Mouse (Mus musculus): Measurements from ENCODE around the gene Zfand2b.
A peak's percentile ranks its signal among the peaks of the same experiment; 100 is the strongest.

The Zfand2b gene

DNA sequence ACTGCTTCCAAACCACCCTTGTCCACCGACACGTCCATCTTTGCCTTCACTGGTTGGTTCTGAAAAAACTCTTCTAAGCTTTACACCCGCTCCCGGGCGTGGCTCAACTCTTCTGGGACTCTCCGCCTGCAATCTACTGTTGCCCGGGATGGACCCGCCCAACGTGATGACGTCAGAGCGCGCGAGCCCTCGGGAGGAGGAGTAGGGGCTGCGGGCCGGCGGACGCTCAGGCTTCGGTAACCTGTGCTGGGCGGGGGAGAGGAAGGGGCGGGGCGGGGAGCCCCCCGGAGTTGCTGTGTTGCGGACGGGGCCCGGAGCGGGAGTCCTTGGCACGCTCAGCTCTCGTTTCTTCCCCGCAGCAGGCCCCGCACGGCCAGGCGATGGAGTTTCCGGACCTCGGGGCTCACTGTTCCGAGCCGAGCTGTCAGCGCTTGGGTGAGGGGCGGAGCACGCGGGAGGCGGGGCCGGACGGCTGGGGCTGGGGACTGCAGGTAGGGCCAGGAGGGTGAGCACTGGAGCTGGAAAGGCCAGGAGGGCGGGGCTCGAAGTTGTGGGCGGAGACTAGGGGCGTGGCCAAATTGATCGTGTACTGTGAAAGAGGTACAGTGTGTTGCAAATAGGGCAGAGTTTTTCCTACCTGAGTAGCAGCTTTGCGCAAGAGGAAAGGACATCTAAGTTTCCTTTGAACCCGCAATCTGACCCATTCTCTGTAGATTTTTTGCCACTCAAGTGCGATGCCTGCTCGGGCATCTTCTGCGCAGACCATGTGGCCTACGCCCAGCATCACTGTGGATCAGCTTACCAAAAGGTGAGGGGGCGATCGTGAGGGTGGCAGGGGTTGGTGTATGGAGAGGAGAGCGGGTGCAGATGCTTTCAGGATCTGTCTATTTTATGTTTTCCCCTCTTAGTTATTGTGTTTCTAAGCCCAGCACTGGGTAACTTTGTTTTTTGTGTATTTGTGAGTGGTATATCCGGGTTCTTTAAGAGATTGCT is at the start of gene Zfand2b:
Gene Zfand2b (plus strand): TSS at position 175 of the 993 bp plus-strand sequence.
- peak; percentile 98 for DNase-seq (ENCODE audit: low read depth, low spot score)

DNA sequence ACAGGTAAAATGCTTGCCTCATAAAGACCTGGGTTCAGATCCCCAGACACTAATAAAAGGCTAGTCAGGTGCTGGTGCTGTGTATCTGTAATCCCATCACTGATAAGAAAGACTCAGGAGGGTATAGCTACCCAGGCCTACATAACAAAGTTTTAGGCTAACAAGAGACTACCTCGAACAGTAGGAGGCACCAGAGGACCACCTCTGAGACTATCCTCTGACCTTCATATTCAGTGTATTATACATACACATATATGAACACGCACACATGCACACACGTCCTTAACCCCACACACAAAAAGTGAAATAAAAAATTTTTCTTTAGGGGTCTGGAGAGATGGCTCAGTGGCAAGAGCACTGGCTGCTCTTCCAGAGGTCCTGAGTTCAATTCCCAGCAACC is 46.2 kb upstream of the Zfand2b start:
- peak; percentile 21 for DNase-seq (ENCODE audit: low read depth, low spot score)

DNA sequence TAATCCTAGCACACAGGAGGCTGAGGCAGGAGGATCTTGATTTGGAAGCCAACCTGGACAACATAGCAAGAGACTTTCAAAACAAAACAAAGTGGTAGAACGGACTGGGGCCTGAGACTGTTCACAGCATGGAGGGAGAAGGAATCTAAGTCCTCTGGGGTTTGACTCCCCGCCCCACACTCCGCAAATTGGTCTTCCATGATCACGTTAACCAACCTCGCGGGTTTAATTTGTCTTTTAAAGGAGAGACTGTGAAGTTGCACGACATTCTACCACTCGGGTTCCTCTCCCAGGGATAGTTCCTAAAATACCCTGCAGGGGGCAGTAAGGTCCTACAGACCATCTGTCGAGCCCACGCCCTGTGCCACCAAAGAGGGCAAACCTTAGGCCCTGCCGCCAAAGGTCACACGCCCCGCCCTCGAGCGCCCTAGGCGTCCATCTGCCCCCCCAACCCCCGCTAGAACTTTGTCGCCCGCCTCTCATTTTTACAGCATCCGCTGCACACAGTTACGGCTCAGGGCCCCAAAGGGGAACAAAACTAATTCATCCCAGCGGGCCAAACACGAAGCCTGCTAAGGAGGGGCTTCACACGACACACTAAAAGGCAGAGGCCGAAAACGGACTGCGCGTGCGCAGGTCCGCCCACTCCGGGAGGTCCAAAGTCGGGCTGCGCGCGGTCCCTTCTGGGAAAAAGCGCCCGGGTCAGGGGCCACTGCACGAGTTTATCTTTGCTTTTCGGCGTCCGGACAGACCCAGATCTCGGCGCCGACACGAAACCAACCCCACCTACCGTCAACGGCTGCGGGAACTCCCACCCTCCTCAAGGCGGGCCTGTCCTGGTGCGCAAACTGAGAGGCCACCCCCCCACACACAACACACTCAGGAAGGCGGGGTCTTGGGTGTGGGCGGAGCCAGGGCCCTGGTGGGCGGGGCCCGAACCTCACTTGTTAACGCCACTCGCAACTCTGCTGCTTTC is 43.8 kb upstream of the Zfand2b start, which contains the start of gene Nhej1:
Gene Nhej1 (minus strand): TSS at position 855 of the 976 bp plus-strand sequence.
- DNase-seq (ENCODE audit: low read depth, low spot score): peak; percentile 96

DNA sequence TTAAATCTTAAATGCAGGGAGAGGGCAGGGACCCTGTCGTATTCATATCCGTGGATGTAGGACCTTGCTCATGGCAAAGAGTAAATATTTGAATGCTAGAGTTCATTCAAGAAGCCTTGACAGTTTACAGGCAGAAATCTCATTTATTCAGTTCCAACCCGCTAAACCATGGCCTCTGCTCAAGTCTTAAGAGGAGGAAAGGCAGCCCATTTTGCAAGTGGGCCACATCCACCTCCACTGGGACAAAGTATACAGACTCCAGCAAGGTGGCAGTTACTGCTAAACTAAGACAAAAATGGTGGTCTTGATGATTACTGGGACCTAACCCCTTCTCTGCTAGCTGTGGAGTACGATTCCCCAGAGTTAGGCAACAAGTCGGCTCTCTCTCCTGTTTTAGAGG is 43.0 kb upstream of the Zfand2b start:
- DNase-seq (ENCODE audit: low read depth, low spot score): no peak

DNA sequence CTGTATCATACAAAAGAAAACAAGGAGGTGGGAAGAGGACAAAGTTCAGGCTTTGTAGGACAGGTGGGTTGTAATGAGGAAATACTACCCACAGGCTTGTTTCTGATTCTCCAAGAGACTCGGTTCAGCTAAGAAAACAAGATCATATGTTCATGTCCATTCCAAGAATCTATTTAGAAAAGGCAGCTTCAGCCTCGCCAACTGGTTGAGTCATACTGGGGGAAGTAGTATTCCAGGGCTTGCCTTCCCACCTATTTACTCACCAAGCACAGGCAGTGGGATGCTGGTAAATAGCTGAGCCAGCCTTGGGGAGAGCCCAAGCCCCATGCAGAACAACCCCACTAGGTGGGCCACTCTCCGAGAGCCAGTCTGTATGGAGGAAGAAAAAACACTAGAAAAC is 39.8 kb upstream of the Zfand2b start:
- no peak for DNase-seq (ENCODE audit: low read depth, low spot score)

DNA sequence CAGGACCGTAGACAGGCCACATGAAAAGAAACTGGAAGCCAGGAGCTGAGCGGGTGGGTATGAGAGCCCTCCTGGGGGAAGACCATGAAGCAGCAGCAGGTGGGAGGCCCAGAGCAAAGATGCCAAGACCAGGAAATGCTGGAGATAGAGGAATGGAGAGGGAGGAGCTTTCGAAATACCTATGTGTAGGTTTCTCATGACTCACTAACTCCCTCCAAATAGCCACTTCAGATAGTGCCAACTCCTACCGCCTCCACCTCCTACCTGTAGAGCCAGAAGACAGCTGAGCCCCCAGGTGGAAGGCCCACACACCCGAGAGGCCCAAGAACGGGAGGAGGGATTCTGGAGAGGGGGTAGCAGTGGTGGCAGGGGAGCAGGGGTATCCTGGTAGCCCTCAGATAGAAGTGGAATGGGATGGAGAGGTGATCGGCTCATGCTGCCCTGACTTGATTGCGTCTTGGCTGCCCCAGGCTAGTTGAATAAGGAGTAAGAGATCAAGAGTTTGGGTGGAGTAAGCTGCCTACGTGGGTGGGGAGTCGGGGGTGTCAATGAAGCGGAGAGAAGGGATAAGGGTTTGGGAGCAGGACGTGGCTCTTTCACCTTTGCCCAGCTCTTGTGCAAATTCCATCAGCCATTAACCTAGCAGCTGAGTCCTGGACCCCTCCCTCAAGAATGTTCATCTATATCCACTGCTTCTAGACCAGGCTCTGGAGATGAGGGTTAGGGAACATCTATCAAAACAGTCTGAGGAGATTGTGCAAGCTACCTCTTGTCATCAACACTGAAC is 34.8 kb upstream of the Zfand2b start, which contains the start of gene Slc23a3:
Gene Slc23a3 (minus strand): TSS at position 470 of the 787 bp plus-strand sequence.
- DNase-seq (ENCODE audit: low read depth, low spot score): no peak

DNA sequence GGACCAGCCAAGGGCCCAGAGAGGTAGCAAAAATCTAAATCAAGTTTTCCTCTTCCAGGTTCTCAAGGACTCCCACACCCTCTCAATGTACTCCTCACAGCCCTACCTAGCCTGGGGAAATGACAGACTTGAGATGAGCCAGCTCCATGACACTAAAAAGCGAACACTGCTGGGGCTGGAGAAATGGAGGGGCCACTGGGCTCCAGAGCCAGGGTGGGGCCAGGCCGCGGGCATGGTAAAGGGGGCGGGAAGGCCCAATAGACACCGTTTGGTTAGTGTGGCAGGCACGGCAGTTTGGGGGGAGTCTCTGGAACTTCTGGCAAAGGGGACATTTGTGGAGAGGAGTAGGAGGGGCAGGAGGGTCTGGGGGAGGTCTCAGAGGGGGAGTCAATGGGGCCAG is 32.2 kb upstream of the Zfand2b start:
- no peak for DNase-seq (ENCODE audit: low read depth, low spot score)

DNA sequence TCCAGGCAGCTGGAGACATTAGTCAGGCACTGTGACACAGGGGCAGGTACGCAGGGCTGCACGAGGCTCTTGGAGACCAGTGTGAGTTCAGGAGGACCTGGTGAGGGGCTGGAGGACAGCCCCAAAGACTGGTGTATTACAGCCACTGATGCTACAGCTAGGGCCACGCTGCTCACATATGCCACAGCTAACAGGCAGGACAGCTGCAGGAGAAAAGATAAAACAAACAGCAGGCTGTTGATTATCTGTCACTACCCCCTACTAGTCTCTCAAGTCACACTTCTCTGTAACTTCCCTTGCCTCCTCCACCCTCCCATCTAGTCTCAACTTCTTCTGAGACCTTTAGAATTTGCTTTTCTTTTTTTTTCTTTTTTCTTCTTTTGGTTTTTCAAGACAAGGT is 31.7 kb upstream of the Zfand2b start:
- no peak for DNase-seq (ENCODE audit: low read depth, low spot score)

DNA sequence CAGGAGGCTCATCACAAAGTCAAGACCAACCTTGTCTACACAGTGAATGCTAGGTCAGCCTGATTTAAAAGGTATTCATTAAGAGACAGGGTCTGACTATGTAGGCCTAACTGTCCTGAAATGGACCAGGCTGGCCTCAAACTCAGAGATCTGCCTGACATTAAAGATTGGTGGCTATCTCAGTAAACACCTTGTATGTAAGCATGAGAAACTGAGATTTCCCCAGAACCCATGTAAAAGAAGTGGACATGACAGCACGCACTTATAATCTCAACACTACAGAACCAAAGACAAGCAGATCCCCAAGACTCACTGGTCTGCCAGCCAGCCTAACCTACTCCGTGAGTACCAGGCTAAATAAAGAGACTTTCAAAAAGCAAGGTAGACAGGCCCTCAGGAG is 30.0 kb upstream of the Zfand2b start:
- no peak for DNase-seq (ENCODE audit: low read depth, low spot score)

DNA sequence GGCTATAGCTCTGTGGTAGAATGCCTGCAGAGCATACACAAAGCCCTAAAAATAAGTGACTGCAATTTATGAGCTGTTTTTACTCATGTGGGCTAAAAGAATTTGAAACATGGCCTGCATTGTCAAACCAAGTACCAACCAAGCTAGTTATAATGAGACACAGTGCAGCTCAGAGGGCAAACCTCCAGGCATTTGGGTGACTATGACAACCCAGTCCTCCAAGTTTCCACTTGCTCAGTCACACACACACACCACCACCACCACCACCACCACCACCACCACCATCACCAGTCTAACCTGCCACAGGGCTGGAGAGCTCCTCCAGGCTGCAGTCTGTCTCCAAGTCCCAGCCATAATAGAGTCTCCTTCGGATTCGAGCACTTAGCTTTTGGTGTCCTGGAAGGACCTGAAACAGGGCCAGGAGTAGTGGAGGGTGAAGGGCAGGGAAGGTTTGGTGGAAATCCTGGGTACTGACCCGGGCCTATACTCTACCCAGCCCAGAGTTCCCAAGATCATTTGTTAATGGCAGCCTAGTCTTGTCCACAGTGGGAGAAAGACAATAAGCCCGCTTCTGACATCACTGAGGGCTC is 27.8 kb upstream of the Zfand2b start:
- no peak for DNase-seq (ENCODE audit: low read depth, low spot score)

DNA sequence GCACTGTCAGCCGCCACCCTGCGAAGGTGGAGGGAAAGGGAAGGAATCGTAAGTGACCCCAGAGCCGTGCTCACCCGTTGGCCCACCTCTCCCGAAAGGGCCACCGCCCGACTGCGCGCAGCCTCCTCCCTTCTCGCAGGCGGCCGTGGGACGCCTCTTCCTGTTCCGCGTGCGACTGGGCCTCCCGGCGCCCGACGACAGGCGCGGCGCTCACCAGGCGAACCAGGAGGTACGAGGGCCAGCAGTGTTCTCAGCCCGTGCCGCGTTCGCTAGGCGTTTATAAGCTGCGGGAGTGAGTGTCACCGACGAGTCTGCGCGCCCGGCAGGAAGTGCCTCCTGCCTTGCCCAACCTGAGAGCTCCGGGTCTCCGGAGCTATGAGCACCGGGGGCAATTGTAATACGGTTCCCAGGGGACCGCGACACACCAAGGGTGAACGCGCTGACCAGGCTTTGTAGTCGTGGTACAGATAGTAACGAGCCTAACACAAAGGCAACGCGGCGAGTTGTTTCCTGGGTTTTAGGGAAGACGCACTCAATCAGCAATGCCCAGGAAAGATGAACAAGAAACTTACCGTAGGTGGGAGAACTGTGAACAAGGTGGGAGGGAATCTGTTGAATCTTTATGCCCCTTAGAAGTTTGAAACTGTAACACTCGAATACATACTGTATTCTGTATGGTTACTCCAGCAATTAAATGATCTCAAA is 26.8 kb upstream of the Zfand2b start:
- peak; percentile 50 for DNase-seq (ENCODE audit: low read depth, low spot score)

DNA sequence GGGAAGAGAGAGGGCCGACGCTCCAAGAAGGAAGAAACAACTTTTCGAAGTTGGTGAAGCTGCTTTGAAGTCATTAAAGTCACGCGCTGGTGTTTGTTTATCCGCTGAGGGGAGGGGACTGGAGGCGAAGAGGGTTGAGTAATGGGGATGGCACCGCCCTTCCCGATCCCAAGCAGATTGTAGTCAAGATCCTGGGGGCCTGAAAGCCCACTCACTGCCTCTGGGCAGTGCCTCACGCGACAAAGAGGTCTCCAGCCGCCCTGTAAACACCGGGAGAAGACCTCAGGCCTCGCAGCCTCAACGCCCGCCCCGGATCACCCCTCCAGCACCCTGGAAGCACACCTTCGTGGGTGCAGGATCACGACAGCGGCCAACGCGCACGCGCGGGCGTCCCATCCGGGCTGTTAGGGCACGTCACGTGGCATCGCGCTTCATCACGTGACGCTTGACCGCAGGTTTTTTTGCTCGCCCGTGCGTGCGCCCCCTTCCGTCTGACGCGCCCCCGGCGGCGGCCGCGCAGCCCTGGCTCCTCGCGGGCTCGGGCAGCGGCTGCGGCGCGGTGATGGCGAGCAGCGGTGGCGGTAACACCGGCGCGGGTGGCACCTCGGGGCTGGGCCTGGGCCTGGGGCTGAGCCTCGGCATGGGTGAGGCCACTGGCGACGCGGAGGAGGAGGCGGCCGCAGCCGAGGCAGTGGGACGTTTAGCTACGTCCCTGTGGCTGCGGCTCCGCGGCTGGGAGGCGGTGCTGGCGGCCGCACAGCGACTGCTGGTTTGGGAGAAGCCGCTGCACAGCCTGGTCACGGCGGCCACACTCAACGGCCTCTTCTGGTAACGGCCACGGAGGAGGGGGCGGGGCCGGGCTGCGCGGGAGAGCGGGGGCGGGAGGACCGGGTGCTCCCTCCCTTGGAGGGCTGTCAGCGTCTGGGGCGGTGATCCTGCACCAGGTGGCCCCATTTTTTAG is 25.9 kb upstream of the Zfand2b start, which contains the start of the genes Cnppd1 and Retreg2:
Gene Cnppd1 (minus strand): TSS at position 411 of the 961 bp plus-strand sequence.
Gene Retreg2 (plus strand): TSS at position 478 of the 961 bp plus-strand sequence.
- peak; percentile 93 for DNase-seq (ENCODE audit: low read depth, low spot score)

DNA sequence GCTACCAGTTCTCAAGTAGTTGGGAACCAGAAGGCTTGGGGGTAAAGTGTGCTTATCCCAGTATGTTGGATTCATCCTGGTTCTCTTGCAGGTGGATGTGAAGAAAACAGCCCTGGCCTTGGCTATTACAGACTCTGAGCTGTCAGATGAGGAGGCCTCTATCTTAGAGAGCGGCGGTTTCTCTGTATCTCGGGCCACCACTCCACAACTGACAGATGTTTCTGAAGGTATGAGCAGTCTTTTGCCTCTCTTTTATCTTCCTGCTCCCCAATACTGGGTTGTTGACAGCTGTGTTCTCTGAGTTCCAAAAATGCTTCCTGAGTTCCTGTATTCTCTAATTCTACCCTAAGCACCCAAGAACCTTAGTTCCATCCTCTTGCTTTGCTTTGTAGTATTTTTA is 22.9 kb upstream of the Zfand2b start:
- DNase-seq (ENCODE audit: low read depth, low spot score): no peak

DNA sequence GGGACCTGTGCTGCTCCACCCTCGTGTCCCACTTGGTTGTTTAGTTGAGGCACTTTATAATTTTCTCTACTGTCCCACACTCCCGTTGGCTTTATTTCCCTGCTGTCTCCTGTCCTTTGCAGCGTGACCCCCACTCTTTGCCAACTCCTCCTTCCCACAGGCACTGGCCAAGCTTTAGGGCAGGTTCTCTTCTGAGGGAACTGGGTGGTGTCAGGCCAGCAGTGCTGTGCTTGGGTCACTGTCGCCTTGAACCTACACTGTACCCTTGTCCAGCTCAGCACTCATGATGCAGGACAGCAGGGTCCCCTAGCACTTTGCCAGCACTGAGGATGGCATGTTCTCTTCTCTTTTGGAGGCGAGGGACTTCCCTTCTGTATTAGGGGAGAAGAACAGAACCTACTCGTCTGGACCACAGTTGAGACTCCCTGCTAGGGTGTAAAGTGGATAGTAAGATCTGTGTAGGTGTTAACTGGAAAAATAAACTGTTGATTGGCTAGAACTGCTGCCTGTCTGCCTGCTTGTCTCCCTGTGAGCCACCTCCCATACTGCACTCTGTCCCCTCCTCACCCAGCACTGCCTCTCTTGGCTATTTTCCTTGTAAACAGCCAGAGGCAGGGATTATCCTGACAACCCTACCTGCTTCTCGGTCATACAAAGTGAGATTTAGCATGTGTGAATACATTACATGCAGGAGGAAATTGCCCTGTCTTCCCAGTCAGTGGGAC is 20.9 kb upstream of the Zfand2b start:
- no peak for DNase-seq (ENCODE audit: low read depth, low spot score)

DNA sequence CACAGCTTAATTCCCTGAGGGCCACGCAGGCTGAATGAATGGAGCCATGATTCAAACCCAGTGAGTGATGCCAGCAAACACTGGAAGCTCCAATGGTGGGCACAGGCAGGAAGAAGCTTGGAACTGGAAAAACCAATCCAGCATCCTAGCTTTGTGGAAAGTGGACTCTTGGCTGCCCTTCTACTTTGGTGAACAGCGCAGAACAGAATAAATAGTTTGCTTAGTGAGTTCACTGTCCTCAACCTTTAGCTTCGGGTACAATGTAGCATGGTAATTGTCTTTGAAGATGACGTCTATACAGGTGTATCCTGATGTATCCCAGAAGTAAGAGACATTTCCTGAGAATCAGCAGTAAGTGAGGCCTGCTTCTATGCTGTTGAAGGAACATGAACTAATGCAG is 19.7 kb upstream of the Zfand2b start:
- no peak for DNase-seq (ENCODE audit: low read depth, low spot score)

DNA sequence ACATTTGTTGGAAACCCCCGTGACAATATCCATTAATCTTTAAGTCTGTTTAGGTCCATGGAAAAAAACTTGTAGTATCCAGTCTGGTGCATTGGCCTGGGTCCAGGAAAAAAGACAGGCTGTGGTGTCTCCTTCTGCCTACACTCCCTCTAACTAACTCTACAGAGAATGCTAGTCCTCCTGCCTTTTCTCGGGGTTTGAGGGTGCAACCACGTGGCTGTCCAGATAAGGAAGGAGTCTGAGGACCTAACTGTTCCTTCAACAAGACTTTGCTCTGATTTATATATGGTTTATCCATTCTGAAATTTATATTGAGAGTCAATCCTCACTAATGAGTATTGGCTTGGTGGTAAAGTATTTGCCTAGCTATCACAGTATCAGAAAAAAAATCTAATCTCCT is 12.6 kb upstream of the Zfand2b start:
- no peak for DNase-seq (ENCODE audit: low read depth, low spot score)

DNA sequence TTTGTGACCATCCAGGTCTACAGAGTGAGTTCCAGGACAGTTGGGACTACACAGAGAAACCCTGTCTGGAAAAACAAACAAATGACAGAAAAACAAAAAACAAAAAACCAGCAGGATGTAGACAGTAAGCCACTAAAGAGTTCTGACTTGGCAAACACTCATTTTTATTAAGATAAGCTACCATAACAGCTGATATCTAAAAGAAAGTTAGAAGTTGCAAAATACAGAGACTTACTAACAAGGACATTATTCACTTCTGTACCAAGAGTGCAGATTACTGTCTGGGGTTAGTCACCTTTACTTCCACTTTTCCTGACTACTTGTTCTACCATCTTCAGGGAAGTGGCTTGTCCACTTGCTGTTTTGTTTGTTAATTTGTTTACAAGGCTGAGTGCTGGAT is 9.5 kb upstream of the Zfand2b start:
- no peak for DNase-seq (ENCODE audit: low read depth, low spot score)
